ENCODE assay signal across 15 mouse cellular contexts in genomic region chr2:129435154-129435553, GRCm38 (mm10).
A peak's percentile ranks its signal among the peaks of the same experiment; 100 is the strongest.
DNase-seq lines count a peak whose midpoint lies in the region; ATAC-seq and TF ChIP-seq lines count a peak whose summit lies in the region.
"Had no signal": no experiment of that assay in that cellular context is flagged by ENCODE, and none has a peak within 500 bp of the region (broad histone marks: within the 10 kb centered on the region; RNA-seq: fewer than 3 reads in every experiment).

No protein-coding gene starts in this region.

- peak; percentile 37 for DNase-seq in forebrain, embryonic 14.5 days (ENCODE audit: low spot score)
- DNase-seq in liver, adult 2 months (ENCODE audit: extremely low read depth, low read depth, low spot score): no peak
- peak; percentile 48 for DNase-seq in MEL (ENCODE audit: low read depth, low spot score)
- DNase-seq in lung, postnatal 36 days: peak; percentile 21
- DNase-seq in urinary bladder, adult 18-20 months (ENCODE audit: low spot score in 2 of 2): no peak
- DNase-seq: embryo, embryonic 11 days; kidney, postnatal 14 days; layer of hippocampus, postnatal 36 days; liver had no signal

- no peak overlapping the region for H3K4me2 ChIP-seq in forebrain, embryonic 14.5 days (ENCODE audit: low read length)
- H3K4me2 ChIP-seq in forebrain, embryonic 15.5 days (replicated peaks): no peak overlapping the region
- no peak overlapping the region for H3K4me2 ChIP-seq in liver, embryonic 12.5 days
- H3K4me2 ChIP-seq: hindbrain, embryonic 15.5 days; neural tube, embryonic 13.5 days had no signal

- no peaks in the 10 kb centered on the region for H3K27me3 ChIP-seq in forebrain, embryonic 14.5 days (replicated peaks; ENCODE audit: control insufficient read depth, insufficient read depth, low read length)
- H3K27me3 ChIP-seq in forebrain, embryonic 15.5 days: no peaks in the 10 kb centered on the region
- no peaks in the 10 kb centered on the region for H3K27me3 ChIP-seq in liver, adult 2 months (ENCODE audit: control insufficient read depth, insufficient read depth, low read length)
- no peaks in the 10 kb centered on the region for H3K27me3 ChIP-seq in liver, embryonic 12.5 days (replicated peaks)
- no peaks in the 10 kb centered on the region; a peak in 2 of 4 replicates for H3K27me3 ChIP-seq in MEL (ENCODE audit: control insufficient read depth in 1 of 2, insufficient read depth in 2 of 2, low read length in 2 of 2)
- H3K27me3 ChIP-seq: hindbrain, embryonic 15.5 days; neural tube, embryonic 13.5 days had no signal

- TF ChIP-seq EP300 in MEL (IDR thresholded peaks at IDR 0.05; ENCODE audit: low read depth in 1 of 2, low read length in 2 of 2): no peak

- H3K9ac ChIP-seq in forebrain, embryonic 14.5 days (ENCODE audit: low read length): no peak overlapping the region
- H3K9ac ChIP-seq in forebrain, embryonic 15.5 days (replicated peaks): no peak overlapping the region
- no peak overlapping the region for H3K9ac ChIP-seq in liver, adult 2 months (ENCODE audit: low read depth, low read length)
- H3K9ac ChIP-seq in liver, embryonic 12.5 days: no peak overlapping the region
- no peak overlapping the region for H3K9ac ChIP-seq in MEL (ENCODE audit: control insufficient read depth, low read depth, low read length, poor library complexity, severe bottlenecking)
- H3K9ac ChIP-seq: hindbrain, embryonic 15.5 days; neural tube, embryonic 13.5 days had no signal

- no peaks in the 10 kb centered on the region for H3K9me3 ChIP-seq in forebrain, embryonic 14.5 days (replicated peaks; ENCODE audit: control insufficient read depth, low read length)
- no peaks in the 10 kb centered on the region for H3K9me3 ChIP-seq in forebrain, embryonic 15.5 days
- H3K9me3 ChIP-seq in liver, embryonic 12.5 days (replicated peaks): no peaks in the 10 kb centered on the region
- H3K9me3 ChIP-seq in MEL (replicated peaks; ENCODE audit: insufficient read depth, low read length): no peaks in the 10 kb centered on the region
- H3K9me3 ChIP-seq: hindbrain, embryonic 15.5 days; midbrain, embryonic 10.5 days; neural tube, embryonic 13.5 days had no signal

- ATAC-seq in forebrain, embryonic 14.5 days: no peak
- no peak for ATAC-seq in forebrain, embryonic 15.5 days (replicated peaks)
- no peak for ATAC-seq in liver, embryonic 12.5 days
- no peak for ATAC-seq in activated CD4-positive, CD25-positive, alpha-beta regulatory T cell, adult 4 months

- peak; percentile 28; the same call in 1 of the 2 replicates for TF ChIP-seq CTCF in liver, adult 2 months (IDR thresholded peaks at IDR 0.05; ENCODE audit: low read depth, low read length)
- TF ChIP-seq CTCF in MEL (IDR thresholded peaks at IDR 0.05 in 2 of 3, conservative IDR thresholded peaks at IDR 0.05 in 1 of 3; ENCODE audit: control insufficient read depth in 1 of 3, insufficient read depth in 1 of 3, low read depth in 2 of 3, low read length in 3 of 3, poor library complexity in 1 of 3, severe bottlenecking in 1 of 3): peak in 2 of 3 experiments; percentile 9 to 67; a peak in 3 of 6 replicates

- no peak for TF ChIP-seq POLR2A in liver, adult 2 months (IDR thresholded peaks at IDR 0.05; ENCODE audit: extremely low read depth, insufficient read depth, low read length)
- TF ChIP-seq POLR2A in MEL (IDR thresholded peaks at IDR 0.05; ENCODE audit: control insufficient read depth in 1 of 2, insufficient read depth in 1 of 2, low read depth in 1 of 2, low read length in 2 of 2, poor library complexity in 1 of 2): no peak

- H3K79me2 ChIP-seq in liver, adult 2 months (ENCODE audit: control insufficient read depth, insufficient read depth, low read length): no peaks in the 10 kb centered on the region
- H3K79me2 ChIP-seq in MEL (ENCODE audit: control insufficient read depth, insufficient read depth, low read length, poor library complexity): no peaks in the 10 kb centered on the region

- no peak overlapping the region for H3K4me3 ChIP-seq in forebrain, embryonic 14.5 days (ENCODE audit: low read depth, low read length)
- no peak overlapping the region for H3K4me3 ChIP-seq in forebrain, embryonic 15.5 days
- H3K4me3 ChIP-seq in liver, adult 2 months (ENCODE audit: insufficient read depth, low read depth, low read length): no peak overlapping the region
- H3K4me3 ChIP-seq in liver, embryonic 12.5 days: no peak overlapping the region
- no peak overlapping the region for H3K4me3 ChIP-seq in MEL (ENCODE audit: control insufficient read depth in 1 of 2, insufficient read depth in 1 of 2, low read depth in 2 of 2, low read length in 2 of 2)
- H3K4me3 ChIP-seq: hindbrain, embryonic 15.5 days; midbrain, embryonic 10.5 days; neural tube, embryonic 13.5 days had no signal

- 65% methylated on average over 1 of the region's 1 CpGs for WGBS in forebrain, embryonic 14.5 days
- 67% methylated on average over 1 of the region's 1 CpGs for WGBS in forebrain, embryonic 15.5 days
- WGBS in liver, adult 2 months: 45% methylated on average over 1 of the region's 1 CpGs
- WGBS in liver, embryonic 12.5 days (ENCODE audit: insufficient replicate concordance): 46% methylated on average over 1 of the region's 1 CpGs

- no peaks in the 10 kb centered on the region for H3K36me3 ChIP-seq in forebrain, embryonic 14.5 days (ENCODE audit: control insufficient read depth, insufficient read depth, low read length)
- H3K36me3 ChIP-seq in forebrain, embryonic 15.5 days: no peaks in the 10 kb centered on the region
- no peaks in the 10 kb centered on the region for H3K36me3 ChIP-seq in liver, adult 2 months (ENCODE audit: control insufficient read depth, insufficient read depth, low read length)
- H3K36me3 ChIP-seq in liver, embryonic 12.5 days: no peaks in the 10 kb centered on the region
- H3K36me3 ChIP-seq in MEL (ENCODE audit: control insufficient read depth in 1 of 2, insufficient read depth in 2 of 2, low read length in 2 of 2): no peaks in the 10 kb centered on the region
- H3K36me3 ChIP-seq: hindbrain, embryonic 15.5 days; midbrain, embryonic 10.5 days; neural tube, embryonic 13.5 days had no signal

- H3K4me1 ChIP-seq in forebrain, embryonic 14.5 days (ENCODE audit: control insufficient read depth, insufficient read depth, low read length): no peaks in the 10 kb centered on the region
- no peaks in the 10 kb centered on the region for H3K4me1 ChIP-seq in forebrain, embryonic 15.5 days
- no peaks in the 10 kb centered on the region for H3K4me1 ChIP-seq in liver, adult 2 months (ENCODE audit: control insufficient read depth, insufficient read depth, low read length)
- H3K4me1 ChIP-seq in liver, embryonic 12.5 days: no peaks in the 10 kb centered on the region
- no peaks in the 10 kb centered on the region; a peak in 1 of 4 replicates for H3K4me1 ChIP-seq in MEL (ENCODE audit: control insufficient read depth in 1 of 2, insufficient read depth in 2 of 2, low read length in 2 of 2)
- H3K4me1 ChIP-seq: hindbrain, embryonic 15.5 days; midbrain, embryonic 10.5 days; neural tube, embryonic 13.5 days had no signal

- H3K27ac ChIP-seq in forebrain, embryonic 14.5 days (ENCODE audit: low read depth, low read length): no peak overlapping the region
- no peak overlapping the region for H3K27ac ChIP-seq in forebrain, embryonic 15.5 days (replicated peaks)
- no peak overlapping the region for H3K27ac ChIP-seq in liver, adult 2 months (replicated peaks; ENCODE audit: insufficient read depth, low read depth, low read length)
- no peak overlapping the region for H3K27ac ChIP-seq in liver, embryonic 12.5 days
- no peak overlapping the region for H3K27ac ChIP-seq in MEL (ENCODE audit: control insufficient read depth, low read depth, low read length)
- H3K27ac ChIP-seq: hindbrain, embryonic 15.5 days; midbrain, embryonic 10.5 days; neural tube, embryonic 13.5 days had no signal

- peak; percentile 82 for TF ChIP-seq RAD21 in MEL (IDR thresholded peaks at IDR 0.05; ENCODE audit: low read depth, low read length)

TF ChIP-seq in MEL, 35 proteins besides CTCF, POLR2A, EP300 and RAD21:
- TF ChIP-seq ZNF384 (IDR thresholded peaks at IDR 0.05; ENCODE audit: low read depth, low read length) (peak; percentile 72), ZC3H11A (IDR thresholded peaks at IDR 0.05; ENCODE audit: low read depth, low read length) (peak; percentile 52), ETS1 (IDR thresholded peaks at IDR 0.05; ENCODE audit: low read depth, low read length) (no peak), SMC3 (IDR thresholded peaks at IDR 0.05; ENCODE audit: low read depth, low read length) (peak; percentile 59), NELFE (IDR thresholded peaks at IDR 0.05; ENCODE audit: low read depth, low read length) (no peak), POLR2AphosphoS2 (IDR thresholded peaks at IDR 0.05; ENCODE audit: low read length) (no peak)

Comparison
In these comparisons a context has a peak if more than half of its experiments do, and no peak if none do; other contexts are left out.
1. DNase-seq: peak in forebrain, embryonic 14.5 days (single experiment), MEL (single experiment) and lung, postnatal 36 days (single experiment); none in liver, adult 2 months (single experiment) and urinary bladder, adult 18-20 months (0 of 2).